Comparison of ENCODE assay signal across 14 mouse cellular contexts in genomic region chr4:101683086-101683485, GRCm38 (mm10). TPM values are rescaled to one million over a fixed set of nuclear protein-coding genes. Genes with fewer than 3 reads are reported as not detected.
"Had no signal": no experiment of that assay in that cellular context is flagged by ENCODE, and none has a peak within 500 bp of the region (broad histone marks: within the 10 kb centered on the region; RNA-seq: fewer than 3 reads in every experiment).

No protein-coding gene starts in this region.

- H3K4me3 ChIP-seq: limb, embryonic 15.5 days; liver, embryonic 15.5 days; midbrain, embryonic 12.5 days; neural tube, embryonic 13.5 days had no signal

- H3K27me3 ChIP-seq: limb, embryonic 15.5 days; liver, embryonic 15.5 days; midbrain, embryonic 12.5 days; neural tube, embryonic 13.5 days had no signal

- ATAC-seq: midbrain, embryonic 16.5 days had no signal

- H3K27ac ChIP-seq: limb, embryonic 15.5 days; liver, embryonic 15.5 days; midbrain, embryonic 12.5 days; neural tube, embryonic 13.5 days had no signal

- H3K4me2 ChIP-seq: limb, embryonic 15.5 days; liver, embryonic 15.5 days; lung, embryonic 14.5 days; midbrain, embryonic 12.5 days; neural tube, embryonic 13.5 days had no signal

- H3K36me3 ChIP-seq: limb, embryonic 15.5 days; liver, embryonic 15.5 days; midbrain, embryonic 12.5 days; neural tube, embryonic 13.5 days had no signal

- H3K4me1 ChIP-seq: limb, embryonic 15.5 days; midbrain, embryonic 12.5 days; neural tube, embryonic 13.5 days had no signal

- H3K9ac ChIP-seq: limb, embryonic 15.5 days; liver, embryonic 15.5 days; lung, embryonic 14.5 days; midbrain, embryonic 12.5 days; neural tube, embryonic 13.5 days had no signal

- DNase-seq: kidney, postnatal 25 days; layer of hippocampus, adult 9-11 months; layer of hippocampus, postnatal 36 days; lung, embryonic 14.5 days; right cerebral cortex, adult 18-20 months; right cerebral cortex, postnatal 25 days; thymus, adult 18-20 months; thymus, postnatal 14 days had no signal

- H3K9me3 ChIP-seq: limb, embryonic 15.5 days; liver, embryonic 15.5 days; midbrain, embryonic 12.5 days; neural tube, embryonic 13.5 days had no signal

RNA-seq across cellular contexts. Expression of gene Lepr, which starts 34.1 kb away (rescaled TPM):
- total RNA-seq: megakaryocyte-erythroid progenitor cell, adult 5-6 weeks had no signal
